8 mouse cellular contexts compared by ENCODE assay signal in genomic region chr9:121361010-121361409, GRCm38 (mm10).
A peak's percentile ranks its signal among the peaks of the same experiment; 100 is the strongest.
DNase-seq lines count a peak whose midpoint lies in the region; ATAC-seq lines count a peak whose summit lies in the region.

No protein-coding gene starts in this region.

- peak; percentile 90 for ATAC-seq in CD4-positive, CD25-positive, alpha-beta regulatory T cell, adult 4 months
- peak; percentile 35; the same call in 1 of the 2 replicates for ATAC-seq in embryonic facial prominence, embryonic 14.5 days (ENCODE audit: low read depth)
- 0 out of 2 replicates have a peak, but pooled peaks have one; percentile 29 for ATAC-seq in intestine, embryonic 16.5 days
- peak; percentile 52 for ATAC-seq in neural tube, embryonic 12.5 days (ENCODE audit: low FRiP score, low read depth)

- H3K4me2 ChIP-seq in embryonic facial prominence, embryonic 14.5 days (ENCODE audit: low read depth, low read length): peak overlapping the region; percentile 28; the same call in 1 of the 2 replicates
- H3K4me2 ChIP-seq in intestine, embryonic 16.5 days (ENCODE audit: low read depth, low read length): peak overlapping the region; percentile 23; the same call in 1 of the 2 replicates
- peak overlapping the region; percentile 38 for H3K4me2 ChIP-seq in neural tube, embryonic 12.5 days (replicated peaks)

- 0 out of 2 replicates have a peak overlapping the region, but pooled peaks have one; percentile 31 for H3K9ac ChIP-seq in embryonic facial prominence, embryonic 14.5 days (ENCODE audit: low read depth, low read length)
- H3K9ac ChIP-seq in intestine, embryonic 16.5 days (ENCODE audit: low read depth, low read length): no peak overlapping the region
- no peak overlapping the region for H3K9ac ChIP-seq in neural tube, embryonic 12.5 days

- peak; percentile 38 for DNase-seq in embryo, embryonic 10 days (ENCODE audit: low spot score)
- no peak for DNase-seq in embryo, embryonic 10.5 days (ENCODE audit: low spot score)
- no peak for DNase-seq in embryonic facial prominence, embryonic 14.5 days (ENCODE audit: low spot score)
- DNase-seq in right cerebral cortex, postnatal 25 days: no peak
- no peak for DNase-seq in right cerebral cortex, postnatal 10 days (ENCODE audit: low spot score in 2 of 2)

- peaks cover 21% of the 10 kb centered on the region for H3K4me1 ChIP-seq in embryonic facial prominence, embryonic 14.5 days (ENCODE audit: control insufficient read depth, insufficient read depth, low read length)
- peaks cover 27% of the 10 kb centered on the region for H3K4me1 ChIP-seq in intestine, embryonic 16.5 days (ENCODE audit: control insufficient read depth, insufficient read depth, low read length)
- H3K4me1 ChIP-seq in neural tube, embryonic 12.5 days: peaks cover 41% of the 10 kb centered on the region

- H3K27me3 ChIP-seq in embryonic facial prominence, embryonic 14.5 days (replicated peaks; ENCODE audit: control insufficient read depth, insufficient read depth, low read length): no peaks in the 10 kb centered on the region
- no peaks in the 10 kb centered on the region for H3K27me3 ChIP-seq in intestine, embryonic 16.5 days (replicated peaks; ENCODE audit: control insufficient read depth, insufficient read depth, low read length)
- H3K27me3 ChIP-seq in neural tube, embryonic 12.5 days (replicated peaks): no peaks in the 10 kb centered on the region

- peaks cover 2% of the 10 kb centered on the region; the same call in 1 of the 2 replicates for H3K36me3 ChIP-seq in embryonic facial prominence, embryonic 14.5 days (ENCODE audit: control insufficient read depth, insufficient read depth, low read length)
- H3K36me3 ChIP-seq in intestine, embryonic 16.5 days (ENCODE audit: control insufficient read depth, insufficient read depth, low read length): no peaks in the 10 kb centered on the region
- peaks cover 11% of the 10 kb centered on the region; the same call in 1 of the 2 replicates for H3K36me3 ChIP-seq in neural tube, embryonic 12.5 days

- H3K27ac ChIP-seq in embryonic facial prominence, embryonic 14.5 days (replicated peaks; ENCODE audit: low read depth, low read length): peak overlapping the region; percentile 89
- H3K27ac ChIP-seq in intestine, embryonic 16.5 days (ENCODE audit: low read length): peak overlapping the region; percentile 76
- peak overlapping the region; percentile 58 for H3K27ac ChIP-seq in neural tube, embryonic 12.5 days

- WGBS in embryonic facial prominence, embryonic 14.5 days: 38% methylated on average over 9 of the region's 9 CpGs
- 48% methylated on average over 9 of the region's 9 CpGs for WGBS in intestine, embryonic 16.5 days
- 41% methylated on average over 9 of the region's 9 CpGs for WGBS in neural tube, embryonic 12.5 days

- no peaks in the 10 kb centered on the region for H3K9me3 ChIP-seq in embryonic facial prominence, embryonic 14.5 days (ENCODE audit: control insufficient read depth, low read length)
- H3K9me3 ChIP-seq in intestine, embryonic 16.5 days (ENCODE audit: control insufficient read depth, low read length): no peaks in the 10 kb centered on the region
- H3K9me3 ChIP-seq in neural tube, embryonic 12.5 days: no peaks in the 10 kb centered on the region

- H3K4me3 ChIP-seq in embryonic facial prominence, embryonic 14.5 days (ENCODE audit: low read depth, low read length): no peak overlapping the region
- H3K4me3 ChIP-seq in intestine, embryonic 16.5 days (ENCODE audit: low read length): no peak overlapping the region
- no peak overlapping the region for H3K4me3 ChIP-seq in neural tube, embryonic 12.5 days

Comparison
In these comparisons a context has a peak if more than half of its experiments do, and no peak if none do; other contexts are left out.
1. ATAC-seq: peak in every context shown above with its lines; median percentile 90 in CD4-positive, CD25-positive, alpha-beta regulatory T cell, adult 4 months; 52 in neural tube, embryonic 12.5 days; 35 in embryonic facial prominence, embryonic 14.5 days; 29 in intestine, embryonic 16.5 days.